Mouse (Mus musculus) limb, embryonic 10.5 days (tissue): ENCODE measurements around the gene Pkib. TPM values are rescaled to one million over a fixed set of nuclear protein-coding genes. Genes with fewer than 3 reads are reported as not detected.

Experiments
- polyA plus RNA-seq: library from polyadenylated mRNA; unstranded; fragments of >200 nt; fragmentation: Nextera tagmentation; extraction: Ambion mirVana; gene quantifications from 2 replicates; pipeline ENCODE4 v1.2.1, GENCODE M21; 2016

The Pkib gene
- polyA plus RNA-seq, 1 experiment from 2014 or later = not detected

Other genes with a start within 250 kb of the Pkib start
- 35.9 and 43.4 TPM in 2 replicates for gene Hsf2, start 145.6 kb upstream of the Pkib start, polyA plus RNA-seq
- 110 and 134 TPM in 2 replicates for gene Serinc1, start 99.5 kb upstream of the Pkib start, polyA plus RNA-seq
- 0.55 and 0.58 TPM in 2 replicates for gene Fabp7, start 152.9 kb downstream of the Pkib start, polyA plus RNA-seq
- gene Smpdl3a, start 162.4 kb downstream of the Pkib start, polyA plus RNA-seq = 3.2 and 5.1 TPM in 2 replicates